Mouse (Mus musculus) stomach, postnatal 0 days (tissue): ENCODE results near the gene Kdm2b.

Source experiments
- CTCF ChIP-seq: IDR thresholded peaks from 2 replicates; pipeline ENCODE4 v1.5.1; 2016; ENCODE audit warnings: antibody characterized with exemption, low read depth, mild to moderate bottlenecking, moderate library complexity
- EP300 ChIP-seq: optimal IDR thresholded peaks from 2 replicates; pipeline ENCODE3; 2016; ENCODE audit warnings: antibody characterized with exemption

- TF ChIP-seq EP300 (no peak), CTCF (no peak)
Measured at GRCm38 (mm10) chr5:122883652-122884235, 105.9 kb downstream of the Kdm2b start.
